Mouse (Mus musculus) ES-Bruce4 (cell line): Measurements from ENCODE around the gene Gpr18.

Experiments used
- CTCF ChIP-seq: IDR thresholded peaks from one replicate; pipeline ENCODE4 v1.8.1; 2011; ENCODE audit warnings: low read depth, low read length
- EP300 ChIP-seq: IDR thresholded peaks from 2 replicates; pipeline ENCODE4 v1.6.1; 2011; ENCODE audit warnings: low read depth, low read length; ENCODE audit not compliant: insufficient read depth
- POLR2A ChIP-seq: IDR thresholded peaks from one replicate; pipeline ENCODE4 v1.8.1; 2011; ENCODE audit warnings: low read length; ENCODE audit not compliant: insufficient read depth

GRCm38 (mm10) chr14:121927451-121927850 is 11.9 kb upstream of the Gpr18 start:
- TF ChIP-seq CTCF: no peak
- TF ChIP-seq POLR2A: no peak
- TF ChIP-seq EP300: no peak
